Mouse (Mus musculus): ENCODE measurements around the gene Gorasp2.

GRCm38 (mm10) chr2:70688454-70689078 is 27.2 kb downstream of the Gorasp2 start:
- TF ChIP-seq POLR2A (IDR thresholded peaks at IDR 0.05; ENCODE audit: insufficient read depth, low read depth, low read length), result no peak
- TF ChIP-seq EP300 (IDR thresholded peaks at IDR 0.05; ENCODE audit: insufficient read depth, low read depth, low read length), result no peak
- no peak for TF ChIP-seq CTCF (IDR thresholded peaks at IDR 0.05)
